In genomic region chr16:38521211-38521987, GRCm38 (mm10) we compare ENCODE assay signal across 8 mouse cellular contexts. TPM values are rescaled to one million over a fixed set of nuclear protein-coding genes. Genes with fewer than 3 reads are reported as not detected.
A peak's percentile ranks its signal among the peaks of the same experiment; 100 is the strongest.
DNase-seq lines count a peak whose midpoint lies in the region; ATAC-seq and TF ChIP-seq lines count a peak whose summit lies in the region.

No protein-coding gene starts in this region.

- no peak for TF ChIP-seq CTCF in kidney, postnatal 0 days (IDR thresholded peaks at IDR 0.05; ENCODE audit: low read depth)
- TF ChIP-seq CTCF in hindbrain, postnatal 0 days (IDR thresholded peaks at IDR 0.05; ENCODE audit: low read depth): no peak

- H3K4me2 ChIP-seq in kidney, postnatal 0 days (ENCODE audit: low read length): peak overlapping the region; percentile 66
- peak overlapping the region; percentile 74 for H3K4me2 ChIP-seq in hindbrain, postnatal 0 days (ENCODE audit: low read depth, low read length)

- WGBS in kidney, postnatal 0 days: 26% methylated on average over 8 of the region's 8 CpGs
- WGBS in hindbrain, postnatal 0 days: 32% methylated on average over 8 of the region's 8 CpGs

- no peaks in the 10 kb centered on the region for H3K4me1 ChIP-seq in kidney, postnatal 0 days (replicated peaks; ENCODE audit: insufficient read depth, low read length)
- no peaks in the 10 kb centered on the region for H3K4me1 ChIP-seq in hindbrain, postnatal 0 days (ENCODE audit: insufficient read depth, low read length)

- peak; percentile 13 for DNase-seq in kidney, postnatal 0 days (ENCODE audit: low spot score)
- no peak for DNase-seq in kidney, adult 18-20 months
- peak; percentile 32 for DNase-seq in c-Kit-positive CD71-positive TER-119-negative erythroid progenitor cells, embryonic 14.5 days (ENCODE audit: low read depth)
- no peak for DNase-seq in hindbrain, postnatal 0 days (ENCODE audit: low spot score)
- DNase-seq in neural tube, embryonic 10.5 days (ENCODE audit: extremely low spot score, low spot score): peak; percentile 15
- DNase-seq in adrenal gland, adult 8-10 months: no peak
- no peak for DNase-seq in right cerebral cortex, adult 18-20 months
- no peak for DNase-seq in kidney, postnatal 10 days

- H3K4me3 ChIP-seq in kidney, postnatal 0 days (replicated peaks; ENCODE audit: low read depth, low read length): peak overlapping the region; percentile 89
- H3K4me3 ChIP-seq in hindbrain, postnatal 0 days (ENCODE audit: low read length): peak overlapping the region; percentile 97

- H3K9me3 ChIP-seq in kidney, postnatal 0 days (replicated peaks; ENCODE audit: low read length): no peaks in the 10 kb centered on the region
- no peaks in the 10 kb centered on the region for H3K9me3 ChIP-seq in hindbrain, postnatal 0 days (ENCODE audit: low read length)

- peaks cover 14% of the 10 kb centered on the region for H3K36me3 ChIP-seq in kidney, postnatal 0 days (ENCODE audit: insufficient read depth, low read length)
- H3K36me3 ChIP-seq in hindbrain, postnatal 0 days (ENCODE audit: insufficient read depth, low read length): peaks cover 24% of the 10 kb centered on the region

- no peak for ATAC-seq in kidney, postnatal 0 days (replicated peaks; ENCODE audit: low FRiP score, low read depth)
- no peak for ATAC-seq in hindbrain, postnatal 0 days

- no peak overlapping the region for H3K27ac ChIP-seq in kidney, postnatal 0 days
- no peak overlapping the region for H3K27ac ChIP-seq in hindbrain, postnatal 0 days

- H3K27me3 ChIP-seq in kidney, postnatal 0 days (ENCODE audit: insufficient read depth, low read length): no peaks in the 10 kb centered on the region
- H3K27me3 ChIP-seq in hindbrain, postnatal 0 days (ENCODE audit: insufficient read depth, low read length): no peaks in the 10 kb centered on the region

- H3K9ac ChIP-seq in kidney, postnatal 0 days (ENCODE audit: low read depth, low read length): peak overlapping the region; percentile 90; the same call in 1 of the 2 replicates
- H3K9ac ChIP-seq in hindbrain, postnatal 0 days (replicated peaks; ENCODE audit: low read length): peak overlapping the region; percentile 85

RNA-seq across cellular contexts. Expression of gene Timmdc1, which starts 1.1 kb away (rescaled TPM):
- 27.9 and 28.7 TPM in 2 replicates for polyA plus RNA-seq in kidney, postnatal 0 days (2015; fragmentation: Nextera tagmentation; extraction: Ambion mirVana)
- total RNA-seq in hindbrain, postnatal 0 days (2014; rRNA removed): 18.0 and 24.1 TPM in 2 replicates
- 26.3 and 27.9 TPM in 2 replicates for polyA plus RNA-seq in hindbrain, postnatal 0 days (2015; fragmentation: Nextera tagmentation; extraction: Ambion mirVana)
- 10 to 100 TPM; 41.2 to 46.5 (median 44.5) TPM for total RNA-seq in adrenal gland, adult 8-10 months (2022)

RNA-seq across cellular contexts. Expression of gene Poglut1, which starts 28.7 kb away (rescaled TPM):
- 43.2 and 44.1 TPM in 2 replicates for polyA plus RNA-seq in kidney, postnatal 0 days (2015; fragmentation: Nextera tagmentation; extraction: Ambion mirVana)
- 35.8 and 48.5 TPM in 2 replicates for total RNA-seq in hindbrain, postnatal 0 days (2014; rRNA removed)
- polyA plus RNA-seq in hindbrain, postnatal 0 days (2015; fragmentation: Nextera tagmentation; extraction: Ambion mirVana): 37.1 and 40.4 TPM in 2 replicates
- total RNA-seq in adrenal gland, adult 8-10 months (2022): 10 to 100 TPM; 34.4 to 46.4 (median 42.1) TPM

RNA-seq across cellular contexts. Expression of gene Tmem39a, which starts 37.1 kb away (rescaled TPM):
- 70.3 and 74.6 TPM in 2 replicates for polyA plus RNA-seq in kidney, postnatal 0 days (2015; fragmentation: Nextera tagmentation; extraction: Ambion mirVana)
- 13.5 and 27.2 TPM in 2 replicates for total RNA-seq in hindbrain, postnatal 0 days (2014; rRNA removed)
- 15.4 and 17.6 TPM in 2 replicates for polyA plus RNA-seq in hindbrain, postnatal 0 days (2015; fragmentation: Nextera tagmentation; extraction: Ambion mirVana)
- total RNA-seq in adrenal gland, adult 8-10 months (2022): 100 to 1,000 TPM in 2 of 4 experiments, 10 to 100 TPM in 2; 79.2 to 118 (median 92.6) TPM

Comparison
In these comparisons a context has a peak if more than half of its experiments do, and no peak if none do; other contexts are left out.
1. DNase-seq: peak in kidney, postnatal 0 days (single experiment), c-Kit-positive CD71-positive TER-119-negative erythroid progenitor cells, embryonic 14.5 days (single experiment) and neural tube, embryonic 10.5 days (single experiment); none in kidney, adult 18-20 months (single experiment), hindbrain, postnatal 0 days (single experiment), adrenal gland, adult 8-10 months (single experiment), right cerebral cortex, adult 18-20 months (single experiment) and kidney, postnatal 10 days (single experiment).